Mouse (Mus musculus) limb, embryonic 12.5 days (tissue): ENCODE results near the gene Rnf216. TPM values are rescaled to one million over a fixed set of nuclear protein-coding genes. Genes with fewer than 3 reads are reported as not detected.

ENCODE experiments used
- ATAC-seq: fragments of 200-750 bp; cut with Nextera tagmentation; 2 replicates; pipeline ENCODE4 v1.8.0; 2017; ENCODE audit warnings: low read depth, moderate TSS enrichment; ENCODE audit not compliant: insufficient number of reproducible peaks, insufficient read depth, low FRiP score, low TSS enrichment
- H3K27ac ChIP-seq: fragments of 300-500 bp; sonication (generic); 2 replicates; pipeline ENCODE4 v1.5.1; 2016; ENCODE audit warnings: mild to moderate bottlenecking, moderate library complexity
- H3K27me3 ChIP-seq: fragments of 300-500 bp; sonication (generic); 2 replicates; pipeline ENCODE4 v1.6.1; 2016; ENCODE audit warnings: mild to moderate bottlenecking, moderate library complexity
- H3K36me3 ChIP-seq: fragments of 300-500 bp; sonication (generic); 2 replicates; pipeline ENCODE4 v1.6.1; 2016; ENCODE audit warnings: mild to moderate bottlenecking, moderate library complexity
- H3K4me1 ChIP-seq: fragments of 300-500 bp; sonication (generic); replicated peaks from 2 replicates; pipeline ENCODE4 v1.6.1; 2016
- H3K4me2 ChIP-seq: fragments of 300-500 bp; sonication (generic); 2 replicates; pipeline ENCODE4 v1.6.1; 2016; ENCODE audit warnings: mild to moderate bottlenecking, moderate library complexity
- H3K4me3 ChIP-seq: fragments of 300-500 bp; sonication (generic); replicated peaks from 2 replicates; pipeline ENCODE4 v1.5.1; 2016; ENCODE audit warnings: mild to moderate bottlenecking
- H3K9ac ChIP-seq: fragments of 300-500 bp; sonication (generic); replicated peaks from 2 replicates; pipeline ENCODE4 v1.6.1; 2016; ENCODE audit warnings: mild to moderate bottlenecking, moderate library complexity
- H3K9me3 ChIP-seq: fragments of 300-500 bp; sonication (generic); 2 replicates; pipeline ENCODE4 v1.6.1; 2016; ENCODE audit warnings: mild to moderate bottlenecking, moderate library complexity
- WGBS: fragments of 180-500 bp; shearing (Covaris S2); methylation state at CpG from one replicate; pipeline ENCODE4 v1.1.7; 2016; 5-methylcytosine and 5-hydroxymethylcytosine counted together
- polyA plus RNA-seq: library from polyadenylated mRNA; unstranded; fragments of >200 nt; fragmentation: Nextera tagmentation; extraction: Ambion mirVana; gene quantifications from 2 replicates; pipeline ENCODE4 v1.2.1, GENCODE M21; 2016

Gene Rnf216
- polyA plus RNA-seq, 1 experiment from 2014 or later = 60.1 TPM

DNA sequence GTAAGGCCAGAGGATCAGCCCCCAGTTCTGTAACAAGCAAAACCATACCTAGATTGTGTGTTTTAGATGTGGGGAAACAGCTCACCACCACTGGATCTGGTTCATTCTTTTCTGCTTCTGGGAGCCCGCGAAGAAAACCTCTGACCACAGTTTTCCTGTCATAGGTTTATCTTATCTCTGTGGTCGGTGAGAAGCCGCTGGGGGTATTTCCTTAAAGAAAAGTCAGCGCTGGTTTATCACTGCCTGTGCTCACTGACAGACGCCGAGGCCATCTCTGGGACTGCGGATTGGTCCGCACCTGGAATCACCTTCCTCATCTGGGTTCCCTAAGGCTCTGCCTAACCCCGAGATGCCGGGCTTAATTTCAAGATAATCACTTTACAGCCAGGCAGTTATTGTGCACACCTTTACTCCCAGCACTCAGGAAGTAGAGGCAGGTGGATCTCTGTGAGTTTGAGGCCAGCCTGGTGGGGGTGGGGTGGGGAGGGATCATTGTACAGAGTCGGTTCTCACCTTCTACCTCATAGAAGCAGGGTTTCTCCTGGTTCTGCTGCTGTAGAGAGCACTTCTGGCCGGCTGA is 20.2 kb upstream of the Rnf216 start:
- no peaks in the 10 kb centered on the region for H3K4me1 ChIP-seq
- no peaks in the 10 kb centered on the region for H3K36me3 ChIP-seq
- no peak overlapping the region for H3K4me3 ChIP-seq
- H3K9me3 ChIP-seq = peaks cover 16% of the 10 kb centered on the region; the same call in 1 of the 2 replicates
- no peak overlapping the region for H3K9ac ChIP-seq
- no peak overlapping the region for H3K4me2 ChIP-seq
- no peaks in the 10 kb centered on the region for H3K27me3 ChIP-seq
- WGBS = 75% methylated on average over 13 of the region's 13 CpGs
- no peak overlapping the region for H3K27ac ChIP-seq
- no peak for ATAC-seq

DNA sequence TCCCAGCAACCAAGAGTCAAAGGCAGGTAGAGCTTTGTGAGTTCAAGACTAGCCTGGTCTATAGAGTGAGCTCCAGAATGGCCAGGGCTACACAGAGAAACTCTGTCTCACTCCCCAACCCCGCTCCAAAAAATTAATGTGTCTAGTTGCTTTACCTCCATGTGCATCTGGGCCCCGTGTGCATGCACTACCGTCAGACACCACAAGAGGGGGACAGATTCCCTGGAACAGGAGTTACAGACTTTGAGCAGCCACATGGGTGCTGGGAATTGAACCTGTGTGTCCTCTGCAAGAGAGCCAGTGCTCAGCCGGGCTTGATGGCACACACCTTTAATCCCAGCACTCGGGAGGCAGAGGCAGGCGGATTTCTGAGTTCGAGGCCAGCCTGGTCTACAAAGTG is 17.5 kb upstream of the Rnf216 start:
- Histone ChIP-seq H3K9ac (no peak overlapping the region), H3K27me3 (no peaks in the 10 kb centered on the region), H3K9me3 (peaks cover 16% of the 10 kb centered on the region; the same call in 1 of the 2 replicates), H3K4me3 (no peak overlapping the region), H3K4me1 (no peaks in the 10 kb centered on the region), H3K36me3 (no peaks in the 10 kb centered on the region), H3K27ac (no peak overlapping the region), H3K4me2 (no peak overlapping the region)
- WGBS = 87% methylated on average over 7 of the region's 7 CpGs
- no peak for ATAC-seq

GRCm38 (mm10) chr5:143129101-143129500 is 16.3 kb upstream of the Rnf216 start:
- H3K27ac ChIP-seq = no peak overlapping the region
- H3K4me3 ChIP-seq = no peak overlapping the region
- H3K27me3 ChIP-seq = no peaks in the 10 kb centered on the region
- no peaks in the 10 kb centered on the region for H3K4me1 ChIP-seq
- WGBS = 95% methylated on average over 16 of the region's 16 CpGs
- H3K9me3 ChIP-seq = peaks cover 16% of the 10 kb centered on the region; the same call in 1 of the 2 replicates
- no peak overlapping the region for H3K9ac ChIP-seq
- ATAC-seq = no peak
- no peaks in the 10 kb centered on the region for H3K36me3 ChIP-seq
- H3K4me2 ChIP-seq = no peak overlapping the region

DNA sequence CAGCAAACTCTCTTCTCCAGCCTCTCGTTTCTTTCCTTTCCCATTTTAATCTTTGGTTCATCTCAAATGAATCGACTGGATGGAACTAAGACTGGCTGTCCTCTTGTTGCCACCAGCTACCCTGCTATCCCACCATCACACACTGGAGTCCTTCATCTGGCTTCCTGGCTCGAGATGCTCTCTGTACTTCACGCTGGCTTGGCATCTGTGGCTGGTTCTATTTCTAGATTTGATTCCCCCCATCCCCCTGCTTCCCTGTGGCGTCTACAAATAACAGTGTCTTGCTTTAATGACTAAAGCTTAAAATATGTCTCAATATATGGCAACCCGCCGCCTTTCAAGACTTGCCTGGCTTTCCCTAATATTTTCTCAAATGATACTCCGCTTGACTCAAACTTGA is 15.0 kb upstream of the Rnf216 start:
- peaks cover 16% of the 10 kb centered on the region; the same call in 1 of the 2 replicates for H3K9me3 ChIP-seq
- H3K4me2 ChIP-seq = no peak overlapping the region
- H3K4me1 ChIP-seq = no peaks in the 10 kb centered on the region
- H3K36me3 ChIP-seq = no peaks in the 10 kb centered on the region
- no peaks in the 10 kb centered on the region for H3K27me3 ChIP-seq
- no peak overlapping the region for H3K27ac ChIP-seq
- H3K9ac ChIP-seq = no peak overlapping the region
- 83% methylated on average over 8 of the region's 8 CpGs for WGBS
- H3K4me3 ChIP-seq = no peak overlapping the region
- ATAC-seq = no peak

- peaks cover 16% of the 10 kb centered on the region; the same call in 1 of the 2 replicates for H3K9me3 ChIP-seq
- H3K4me2 ChIP-seq = no peak overlapping the region
- no peak overlapping the region for H3K4me3 ChIP-seq
- H3K4me1 ChIP-seq = no peaks in the 10 kb centered on the region
- no peaks in the 10 kb centered on the region for H3K27me3 ChIP-seq
- H3K36me3 ChIP-seq = no peaks in the 10 kb centered on the region
- 66% methylated on average over 4 of the region's 4 CpGs for WGBS
- H3K9ac ChIP-seq = no peak overlapping the region
- H3K27ac ChIP-seq = no peak overlapping the region
- ATAC-seq = no peak
Observed at GRCm38 (mm10) chr5:143126908-143127307, 14.1 kb upstream of the Rnf216 start.

- H3K4me2 ChIP-seq = no peak overlapping the region
- no peak overlapping the region for H3K9ac ChIP-seq
- no peaks in the 10 kb centered on the region for H3K4me1 ChIP-seq
- H3K9me3 ChIP-seq = peaks cover 16% of the 10 kb centered on the region; the same call in 1 of the 2 replicates
- no peak for ATAC-seq
- 86% methylated on average over 9 of the region's 9 CpGs for WGBS
- H3K27ac ChIP-seq = no peak overlapping the region
- no peak overlapping the region for H3K4me3 ChIP-seq
- H3K36me3 ChIP-seq = no peaks in the 10 kb centered on the region
- no peaks in the 10 kb centered on the region for H3K27me3 ChIP-seq
Observed at GRCm38 (mm10) chr5:143126089-143126488, 13.3 kb upstream of the Rnf216 start.

GRCm38 (mm10) chr5:143125601-143126000 is 12.8 kb upstream of the Rnf216 start:
- H3K4me2 ChIP-seq = no peak overlapping the region
- no peak overlapping the region for H3K4me3 ChIP-seq
- H3K9me3 ChIP-seq = peaks cover 12% of the 10 kb centered on the region; the same call in 1 of the 2 replicates
- ATAC-seq = no peak
- no peaks in the 10 kb centered on the region for H3K36me3 ChIP-seq
- no peak overlapping the region for H3K9ac ChIP-seq
- H3K27ac ChIP-seq = no peak overlapping the region
- WGBS = 72% methylated on average over 7 of the region's 7 CpGs
- no peaks in the 10 kb centered on the region for H3K27me3 ChIP-seq
- no peaks in the 10 kb centered on the region for H3K4me1 ChIP-seq

DNA sequence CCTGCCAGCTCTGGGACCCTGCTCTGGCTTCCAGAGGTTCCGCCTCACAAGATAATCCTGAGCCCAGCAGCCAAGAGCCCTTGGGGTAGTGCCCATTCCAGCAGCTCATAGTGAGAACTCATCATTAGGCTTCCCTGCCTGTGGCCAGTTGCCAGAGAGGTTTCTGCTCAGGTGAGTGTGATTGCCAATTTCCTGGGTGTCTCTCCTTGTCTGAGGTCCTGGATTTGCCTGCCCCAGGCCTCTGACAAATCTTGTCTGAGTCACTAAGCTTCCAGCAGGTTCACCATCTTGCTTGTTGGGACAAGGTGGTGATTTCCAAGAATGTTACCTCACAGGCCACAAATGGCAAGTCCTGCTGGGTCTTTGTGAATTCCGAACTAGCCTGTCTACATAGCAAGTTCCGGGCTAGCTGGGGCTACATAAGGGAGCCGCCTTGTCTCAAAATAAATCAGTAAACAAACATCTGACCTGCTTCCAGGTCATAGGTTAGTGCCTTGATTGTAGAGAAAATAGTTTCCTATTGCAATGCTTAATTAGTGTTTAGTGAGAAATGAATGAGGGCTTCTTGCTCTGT is 12.1 kb upstream of the Rnf216 start:
- Histone ChIP-seq H3K4me2 (no peak overlapping the region), H3K4me1 (no peaks in the 10 kb centered on the region), H3K4me3 (no peak overlapping the region), H3K9ac (no peak overlapping the region), H3K27me3 (no peaks in the 10 kb centered on the region), H3K9me3 (peaks cover 9% of the 10 kb centered on the region; the same call in 1 of the 2 replicates), H3K27ac (no peak overlapping the region), H3K36me3 (no peaks in the 10 kb centered on the region)
- no peak for ATAC-seq
- 90% methylated on average over 4 of the region's 4 CpGs for WGBS

DNA sequence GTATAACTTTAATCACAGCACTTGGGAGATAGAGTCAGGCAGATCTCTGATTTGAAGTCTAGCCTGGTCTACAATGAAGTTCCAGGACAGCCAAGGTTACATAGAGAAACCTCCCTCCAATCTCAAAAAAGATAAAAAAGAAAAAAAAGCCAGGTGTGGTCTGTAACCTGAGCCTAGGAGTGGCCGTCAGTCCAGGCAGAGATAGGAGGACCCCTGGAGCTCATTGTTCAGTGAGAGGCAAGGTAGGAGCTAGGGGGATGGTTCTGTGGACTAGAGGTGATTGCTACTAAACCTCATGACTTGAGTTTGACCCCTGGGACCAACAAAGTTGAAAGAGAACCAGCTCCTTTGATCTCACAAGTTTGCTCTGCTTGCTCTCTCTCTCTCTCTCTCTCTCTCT is 9.9 kb upstream of the Rnf216 start:
- Histone ChIP-seq H3K27ac (no peak overlapping the region), H3K9me3 (0 out of 2 replicates have a peak, but pooled peaks cover under 1% of the 10 kb centered on the region), H3K36me3 (no peaks in the 10 kb centered on the region), H3K27me3 (no peaks in the 10 kb centered on the region), H3K9ac (no peak overlapping the region), H3K4me1 (no peaks in the 10 kb centered on the region), H3K4me2 (no peak overlapping the region), H3K4me3 (no peak overlapping the region)
- 14% methylated on average over 1 of the region's 1 CpGs for WGBS
- no peak for ATAC-seq

DNA sequence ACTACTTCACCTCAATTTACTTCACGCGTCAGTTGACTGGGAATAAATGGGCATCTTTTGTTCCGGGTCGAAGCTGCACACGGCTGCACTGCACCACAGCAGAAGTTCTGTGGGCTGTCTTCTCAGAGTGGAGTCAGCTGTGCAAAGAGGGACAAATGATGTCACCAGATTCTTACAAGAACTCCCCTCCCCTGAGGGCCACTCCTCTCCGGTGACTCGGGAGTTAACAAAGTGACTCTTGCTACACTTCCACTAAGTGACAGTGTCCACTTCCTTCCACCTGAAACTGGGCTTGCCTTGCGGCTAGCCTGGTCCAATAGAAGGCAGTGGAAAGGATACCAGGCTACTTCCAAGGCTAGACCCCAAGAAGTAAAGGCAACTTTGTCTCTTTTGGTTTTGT is 9.3 kb upstream of the Rnf216 start:
- no peak overlapping the region for H3K9ac ChIP-seq
- H3K4me1 ChIP-seq = no peaks in the 10 kb centered on the region
- H3K36me3 ChIP-seq = no peaks in the 10 kb centered on the region
- H3K4me2 ChIP-seq = no peak overlapping the region
- H3K27me3 ChIP-seq = no peaks in the 10 kb centered on the region
- H3K9me3 ChIP-seq = peaks cover 2% of the 10 kb centered on the region; the same call in 1 of the 2 replicates
- H3K27ac ChIP-seq = no peak overlapping the region
- H3K4me3 ChIP-seq = no peak overlapping the region
- WGBS = 88% methylated on average over 8 of the region's 8 CpGs
- no peak for ATAC-seq

- WGBS = 91% methylated on average over 3 of the region's 3 CpGs
- peaks cover 12% of the 10 kb centered on the region for H3K4me1 ChIP-seq
Observed at GRCm38 (mm10) chr5:143106842-143107241, 6.0 kb downstream of the Rnf216 start.

GRCm38 (mm10) chr5:143103231-143103630 is 9.6 kb downstream of the Rnf216 start:
- Histone ChIP-seq H3K9me3 (no peaks in the 10 kb centered on the region), H3K27me3 (no peaks in the 10 kb centered on the region), H3K36me3 (no peaks in the 10 kb centered on the region), H3K9ac (no peak overlapping the region), H3K4me1 (peaks cover 3% of the 10 kb centered on the region; the same call in 1 of the 2 replicates), H3K27ac (no peak overlapping the region), H3K4me2 (no peak overlapping the region), H3K4me3 (no peak overlapping the region)
- 89% methylated on average over 2 of the region's 2 CpGs for WGBS
- no peak for ATAC-seq

More at GRCm38 (mm10) chr5:143106842-143107241, 6.0 kb downstream of the Rnf216 start:
- Histone ChIP-seq H3K27me3 (no peaks in the 10 kb centered on the region), H3K36me3 (peaks cover 4% of the 10 kb centered on the region; the same call in 1 of the 2 replicates), H3K4me2 (no peak overlapping the region), H3K9me3 (no peaks in the 10 kb centered on the region), H3K27ac (no peak overlapping the region), H3K4me3 (no peak overlapping the region), H3K9ac (no peak overlapping the region)
- no peak for ATAC-seq
